Mouse (Mus musculus): ENCODE results near the gene Twf2. TPM values are rescaled to one million over a fixed set of nuclear protein-coding genes. Genes with fewer than 3 reads are reported as not detected.
A peak's percentile ranks its signal among the peaks of the same experiment; 100 is the strongest.

Twf2 gene
- total and polyA plus RNA-seq, 2 experiments from 2014 or later = 50.9 to 63.1 TPM

- no peak for TF ChIP-seq CTCF (IDR thresholded peaks at IDR 0.05; ENCODE audit: low read depth)
Measured at GRCm38 (mm10) chr9:106199535-106200272, 3.2 kb upstream of the Twf2 start, which contains the start of gene Ppm1m. TSS of gene Ppm1m (minus strand) at chr9:106199746.

GRCm38 (mm10) chr9:106201895-106202294, 1.0 kb upstream of the Twf2 start:
- H3K36me3 ChIP-seq (ENCODE audit: insufficient read depth) = no peaks in the 10 kb centered on the region
- 90% methylated on average over 3 of the region's 3 CpGs for whole genome bisulfite sequencing
- TF ChIP-seq CTCF (IDR thresholded peaks at IDR 0.05; ENCODE audit: low read depth) = no peak
- DNase-seq (no peak), ATAC-seq (no peak)
- H3K4me1 ChIP-seq (ENCODE audit: insufficient read depth) = 0 out of 2 replicates have a peak, but pooled peaks cover 5% of the 10 kb centered on the region
- no peak overlapping the region for H3K27ac ChIP-seq (ENCODE audit: low read depth, low read length)
- H3K27me3 ChIP-seq (ENCODE audit: insufficient read depth, low read length) = no peaks in the 10 kb centered on the region
- H3K4me2 ChIP-seq (ENCODE audit: low read depth) = no peak overlapping the region; the same call in 1 of the 2 replicates
- H3K9me3 ChIP-seq (ENCODE audit: low read length) = no peaks in the 10 kb centered on the region
- peak overlapping the region; percentile 68; the same call in 1 of the 2 replicates for H3K4me3 ChIP-seq (ENCODE audit: low read depth, low read length)
- H3K9ac ChIP-seq = no peak overlapping the region

More at GRCm38 (mm10) chr9:106199535-106200272, 3.2 kb upstream of the Twf2 start, which contains the start of gene Ppm1m:
- ATAC-seq (no peak), DNase-seq (no peak)
- Histone ChIP-seq H3K9ac (peak within 1 kb of the TSS; percentile 60), H3K4me2 (ENCODE audit: low read depth) (peak within 1 kb of the TSS; percentile 74), H3K4me1 (ENCODE audit: insufficient read depth) (0 out of 2 replicates have a peak, but pooled peaks cover 5% of the 10 kb centered on the region), H3K9me3 (ENCODE audit: low read length) (no peaks in the 10 kb centered on the region), H3K27ac (ENCODE audit: low read depth, low read length) (no peak within 1 kb of the TSS), H3K36me3 (ENCODE audit: insufficient read depth) (no peaks in the 10 kb centered on the region; the same call in 1 of the 2 replicates), H3K4me3 (ENCODE audit: low read depth, low read length) (peak within 1 kb of the TSS; percentile 51), H3K27me3 (ENCODE audit: insufficient read depth, low read length) (no peaks in the 10 kb centered on the region)
- 52% methylated on average over 18 of the region's 18 CpGs for WGBS

- Histone ChIP-seq H3K36me3 (ENCODE audit: insufficient read depth) (peaks cover 9% of the 10 kb centered on the region; the same call in 1 of the 2 replicates), H3K27me3 (ENCODE audit: insufficient read depth, low read length) (no peaks in the 10 kb centered on the region), H3K9ac (peak overlapping the region; percentile 1; the same call in 1 of the 2 replicates), H3K4me3 (ENCODE audit: low read depth, low read length) (peak overlapping the region; percentile 68; the same call in 1 of the 2 replicates), H3K27ac (ENCODE audit: low read depth, low read length) (no peak overlapping the region), H3K4me1 (ENCODE audit: insufficient read depth) (0 out of 2 replicates have a peak, but pooled peaks cover 5% of the 10 kb centered on the region), H3K9me3 (ENCODE audit: low read length) (no peaks in the 10 kb centered on the region), H3K4me2 (ENCODE audit: low read depth) (peak overlapping the region; percentile 61)
- 74% methylated on average over 7 of the region's 7 CpGs for WGBS
- DNase-seq = no peak
- no peak for ATAC-seq
- no peak for TF ChIP-seq CTCF (IDR thresholded peaks at IDR 0.05; ENCODE audit: low read depth)
Measured at GRCm38 (mm10) chr9:106203990-106204851, 1.3 kb downstream of the Twf2 start.

- ATAC-seq (no peak), DNase-seq (no peak)
- Histone ChIP-seq H3K27me3 (ENCODE audit: insufficient read depth, low read length) (no peaks in the 10 kb centered on the region), H3K36me3 (ENCODE audit: insufficient read depth) (peaks cover 13% of the 10 kb centered on the region; the same call in 1 of the 2 replicates), H3K9ac (no peak overlapping the region), H3K4me3 (ENCODE audit: low read depth, low read length) (no peak overlapping the region), H3K9me3 (ENCODE audit: low read length) (no peaks in the 10 kb centered on the region), H3K4me2 (ENCODE audit: low read depth) (no peak overlapping the region), H3K4me1 (ENCODE audit: insufficient read depth) (0 out of 2 replicates have a peak, but pooled peaks cover 5% of the 10 kb centered on the region), H3K27ac (ENCODE audit: low read depth, low read length) (no peak overlapping the region)
- 87% methylated on average over 7 of the region's 7 CpGs for WGBS
- TF ChIP-seq CTCF (IDR thresholded peaks at IDR 0.05; ENCODE audit: low read depth) = no peak
Measured at GRCm38 (mm10) chr9:106205713-106206290, 2.9 kb downstream of the Twf2 start.

- H3K9ac ChIP-seq = no peak overlapping the region
- no peaks in the 10 kb centered on the region for H3K9me3 ChIP-seq (ENCODE audit: low read length)
- H3K4me2 ChIP-seq (ENCODE audit: low read depth) = no peak overlapping the region
- peaks cover 13% of the 10 kb centered on the region; the same call in 1 of the 2 replicates for H3K36me3 ChIP-seq (ENCODE audit: insufficient read depth)
- ATAC-seq = no peak
- no peak overlapping the region for H3K27ac ChIP-seq (ENCODE audit: low read depth, low read length)
- TF ChIP-seq CTCF (IDR thresholded peaks at IDR 0.05; ENCODE audit: low read depth) = no peak
- H3K4me1 ChIP-seq (ENCODE audit: insufficient read depth) = 0 out of 2 replicates have a peak, but pooled peaks cover 5% of the 10 kb centered on the region
- 93% methylated on average over 2 of the region's 2 CpGs for WGBS
- H3K4me3 ChIP-seq (ENCODE audit: low read depth, low read length) = no peak overlapping the region
- H3K27me3 ChIP-seq (ENCODE audit: insufficient read depth, low read length) = no peaks in the 10 kb centered on the region
- DNase-seq = no peak
Measured at GRCm38 (mm10) chr9:106206515-106206914, 3.6 kb downstream of the Twf2 start.

- Histone ChIP-seq H3K4me1 (ENCODE audit: insufficient read depth) (0 out of 2 replicates have a peak, but pooled peaks cover 5% of the 10 kb centered on the region), H3K4me3 (ENCODE audit: low read depth, low read length) (no peak overlapping the region), H3K9me3 (ENCODE audit: low read length) (no peaks in the 10 kb centered on the region), H3K4me2 (ENCODE audit: low read depth) (no peak overlapping the region), H3K27ac (ENCODE audit: low read depth, low read length) (no peak overlapping the region), H3K9ac (no peak overlapping the region), H3K27me3 (ENCODE audit: insufficient read depth, low read length) (no peaks in the 10 kb centered on the region), H3K36me3 (ENCODE audit: insufficient read depth) (peaks cover 22% of the 10 kb centered on the region)
- no peak for DNase-seq
- no peak for TF ChIP-seq CTCF (IDR thresholded peaks at IDR 0.05; ENCODE audit: low read depth)
- 87% methylated on average over 5 of the region's 5 CpGs for WGBS
- no peak for ATAC-seq
Measured at GRCm38 (mm10) chr9:106208181-106208580, 5.3 kb downstream of the Twf2 start.
